Mouse (Mus musculus) heart, embryonic 12.5 days (tissue): Measurements from ENCODE around the gene Ppp4r3a. TPM values are rescaled to one million over a fixed set of nuclear protein-coding genes. Genes with fewer than 3 reads are reported as not detected.

Experiments used
- ATAC-seq: fragments of 200-750 bp; cut with Nextera tagmentation; 2 replicates; pipeline ENCODE4 v1.8.0; 2017; ENCODE audit warnings: moderate TSS enrichment, moderate library complexity; ENCODE audit not compliant: insufficient number of reproducible peaks, low FRiP score
- H3K27ac ChIP-seq: fragments of 300-500 bp; sonication (generic); 2 replicates; pipeline ENCODE4 v1.5.1; 2016; ENCODE audit warnings: mild to moderate bottlenecking, moderate library complexity; ENCODE audit not compliant: poor library complexity, severe bottlenecking
- H3K27me3 ChIP-seq: fragments of 300-500 bp; sonication (generic); replicated peaks from 2 replicates; pipeline ENCODE4 v1.6.1; 2016; ENCODE audit warnings: mild to moderate bottlenecking, moderate library complexity
- H3K36me3 ChIP-seq: fragments of 300-500 bp; sonication (generic); 2 replicates; pipeline ENCODE4 v1.6.1; 2016; ENCODE audit warnings: mild to moderate bottlenecking, moderate library complexity
- H3K4me1 ChIP-seq: fragments of 300-500 bp; sonication (generic); replicated peaks from 2 replicates; pipeline ENCODE4 v1.6.1; 2016; ENCODE audit warnings: mild to moderate bottlenecking
- H3K4me2 ChIP-seq: fragments of 300-500 bp; sonication (generic); 2 replicates; pipeline ENCODE4 v1.6.1; 2016; ENCODE audit warnings: mild to moderate bottlenecking, moderate library complexity
- H3K4me3 ChIP-seq: fragments of 300-500 bp; sonication (generic); 2 replicates; pipeline ENCODE4 v1.5.1; 2016; ENCODE audit warnings: mild to moderate bottlenecking
- H3K9ac ChIP-seq: fragments of 300-500 bp; sonication (generic); 2 replicates; pipeline ENCODE4 v1.6.1; 2016; ENCODE audit warnings: mild to moderate bottlenecking, moderate library complexity
- H3K9me3 ChIP-seq: fragments of 300-500 bp; sonication (generic); replicated peaks from 2 replicates; pipeline ENCODE4 v1.6.1; 2016; ENCODE audit warnings: mild to moderate bottlenecking, moderate library complexity
- WGBS: fragments of 180-500 bp; shearing (Covaris S2); methylation state at CpG from one replicate; pipeline ENCODE4 v1.1.7; 2016; 5-methylcytosine and 5-hydroxymethylcytosine counted together
- microRNA counts: library from miRNA; unstranded; fragments of <30 nt; microRNA quantifications from one replicate; lab custom pipeline; 2017
- microRNA-seq: library from miRNA; unstranded; fragments of <30 nt; microRNA quantifications from one replicate; pipeline ENCODE4, GENCODE M21; 2017
- polyA plus RNA-seq: library from polyadenylated mRNA; unstranded; fragments of >200 nt; fragmentation: Nextera tagmentation; extraction: Ambion mirVana; gene quantifications from 2 replicates; pipeline ENCODE4 v1.2.1, GENCODE M21; 2016

The Ppp4r3a gene
- polyA plus RNA-seq, 1 experiment from 2014 or later, result 49.1 TPM

- Histone ChIP-seq H3K4me2 (no peak overlapping the region), H3K27me3 (peaks cover 62% of the 10 kb centered on the region), H3K9ac (no peak overlapping the region), H3K4me1 (no peaks in the 10 kb centered on the region), H3K4me3 (no peak overlapping the region), H3K9me3 (no peaks in the 10 kb centered on the region), H3K36me3 (no peaks in the 10 kb centered on the region), H3K27ac (no peak overlapping the region)
- WGBS, result 69% methylated on average over 4 of the region's 4 CpGs
- no peak for ATAC-seq
These were observed 93.7 kb downstream of the Ppp4r3a start for GRCm38 (mm10) chr12:100989780-100990288.

MicroRNAs encoded within 50 kb of the gene (microRNA counts, 519-probe panel; counts per million panel counts)
- not detected for microRNA mmu-miR-1190 (lab: Ali Mortazavi, UCI)

Small RNA genes lying within 50 kb of the gene (microRNA-seq; reads per million reads assigned to microRNA genes)
- not detected for gene Mir1190

Other genes with a start within 250 kb of the Ppp4r3a start
- gene Gpr68, start 175.5 kb downstream of the Ppp4r3a start, polyA plus RNA-seq, result 4.4 and 6.2 TPM in 2 replicates
- gene Ccdc88c, start 54.6 kb downstream of the Ppp4r3a start, polyA plus RNA-seq, result 2.0 and 2.3 TPM in 2 replicates